Mouse (Mus musculus) Patski (cell line): ENCODE results near the gene Zdhhc19. TPM values are rescaled to one million over a fixed set of nuclear protein-coding genes. Genes with fewer than 3 reads are reported as not detected.

ENCODE experiments used
- ATAC-seq: fragments of 100-300 bp; one replicate; pipeline ENCODE4 v1.8.0; 2021
- CTCF ChIA-PET: fragments of 350-600 bp; sonication (Branson Sonifier 250); formaldehyde crosslinking; loops from one replicate; lab custom pipeline; 2022; ENCODE audit warnings: inconsistent platforms; lab: Charles Lee
- POLR2A ChIA-PET: fragments of 350-600 bp; sonication (Branson Sonifier 250); formaldehyde crosslinking; loops from one replicate; lab custom pipeline; 2022; ENCODE audit warnings: antibody characterized with exemption, inconsistent platforms; lab: Charles Lee
- DNase-seq: peaks from one replicate; pipeline ENCODE4 v3.0.0-alpha.2; 2011; ENCODE audit warnings: low read depth, low spot score
- H3K27me3 ChIP-seq: fragments of 371-371 bp; one replicate; pipeline ENCODE4 v1.5.1; 2021
- CTCF ChIP-seq: fragments of 100-300 bp; IDR thresholded peaks from one replicate; pipeline ENCODE4 v1.5.1; 2021
- in situ Hi-C: fragments of 300-500 bp; cut with MboI; formaldehyde crosslinking; loops from 3 replicates; pipeline ENCODE4 v1.11.1; 2018; ENCODE audit warnings: low pct_unique_long_range_greater_than_20kb, mixed read lengths
- polyA plus RNA-seq: library from polyadenylated mRNA; unstranded; gene quantifications from one replicate; pipeline ENCODE4 v1.2.3, GENCODE M21; 2021

Gene Zdhhc19
- polyA plus RNA-seq, 1 experiment from 2014 or later = not detected

- no peak for TF ChIP-seq CTCF
- in situ Hi-C loops = loop anchor here (5.0 kb wide), 1 partner anchor 174 kb away; no protein-coding TSS in a partner anchor
Observed at GRCm38 (mm10) chr16:32512921-32513320, 16.9 kb downstream of the Zdhhc19 start.

DNA sequence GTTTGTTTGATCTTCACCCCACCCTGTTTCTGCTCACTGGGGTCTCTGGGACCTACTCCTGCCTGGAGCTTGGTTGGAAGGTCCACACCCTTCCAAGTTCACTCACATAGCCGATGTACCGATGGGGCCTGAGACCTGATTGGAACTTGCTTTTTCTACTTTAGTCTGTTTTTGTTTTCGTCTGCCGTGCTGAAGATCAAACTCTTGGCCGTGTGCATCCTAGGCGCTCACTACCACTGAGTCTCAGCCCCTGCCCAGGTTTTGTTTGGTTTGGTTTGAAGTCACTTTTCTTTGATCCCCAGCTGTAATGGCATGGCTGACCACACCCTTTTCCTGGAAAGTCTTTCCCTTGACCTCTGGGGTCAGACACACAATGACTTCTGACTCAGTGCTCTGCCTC, 17.3 kb downstream of the Zdhhc19 start:
- TF ChIP-seq CTCF = no peak
- ATAC-seq = no peak
- ChIA-PET POLR2A (no interaction called here), CTCF (interaction anchor here (1.0 kb wide), 1 partner anchor 13 kb away, joined by 3 read pairs; no protein-coding TSS in a partner anchor)
- DNase-seq = no peak
- in situ Hi-C loops = loop anchor here (5.0 kb wide), 1 partner anchor 174 kb away; no protein-coding TSS in a partner anchor
- H3K27me3 ChIP-seq = no peaks in the 10 kb centered on the region

More at GRCm38 (mm10) chr16:32512921-32513320, 16.9 kb downstream of the Zdhhc19 start:
- ATAC-seq = no peak
- ChIA-PET CTCF (interaction anchor here (1.0 kb wide), 1 partner anchor 13 kb away, joined by 3 read pairs; no protein-coding TSS in a partner anchor), POLR2A (no interaction called here)
- no peaks in the 10 kb centered on the region for H3K27me3 ChIP-seq
- no peak for DNase-seq

GRCm38 (mm10) chr16:32513948-32514347, 17.9 kb downstream of the Zdhhc19 start:
- DNase-seq = no peak
- CTCF ChIA-PET = no interaction called here
- no peaks in the 10 kb centered on the region for H3K27me3 ChIP-seq
- TF ChIP-seq CTCF = no peak
- POLR2A ChIA-PET = no interaction called here
- in situ Hi-C loops = loop anchor here (5.0 kb wide), 1 partner anchor 173 kb away; no protein-coding TSS in a partner anchor
- ATAC-seq = no peak

DNA sequence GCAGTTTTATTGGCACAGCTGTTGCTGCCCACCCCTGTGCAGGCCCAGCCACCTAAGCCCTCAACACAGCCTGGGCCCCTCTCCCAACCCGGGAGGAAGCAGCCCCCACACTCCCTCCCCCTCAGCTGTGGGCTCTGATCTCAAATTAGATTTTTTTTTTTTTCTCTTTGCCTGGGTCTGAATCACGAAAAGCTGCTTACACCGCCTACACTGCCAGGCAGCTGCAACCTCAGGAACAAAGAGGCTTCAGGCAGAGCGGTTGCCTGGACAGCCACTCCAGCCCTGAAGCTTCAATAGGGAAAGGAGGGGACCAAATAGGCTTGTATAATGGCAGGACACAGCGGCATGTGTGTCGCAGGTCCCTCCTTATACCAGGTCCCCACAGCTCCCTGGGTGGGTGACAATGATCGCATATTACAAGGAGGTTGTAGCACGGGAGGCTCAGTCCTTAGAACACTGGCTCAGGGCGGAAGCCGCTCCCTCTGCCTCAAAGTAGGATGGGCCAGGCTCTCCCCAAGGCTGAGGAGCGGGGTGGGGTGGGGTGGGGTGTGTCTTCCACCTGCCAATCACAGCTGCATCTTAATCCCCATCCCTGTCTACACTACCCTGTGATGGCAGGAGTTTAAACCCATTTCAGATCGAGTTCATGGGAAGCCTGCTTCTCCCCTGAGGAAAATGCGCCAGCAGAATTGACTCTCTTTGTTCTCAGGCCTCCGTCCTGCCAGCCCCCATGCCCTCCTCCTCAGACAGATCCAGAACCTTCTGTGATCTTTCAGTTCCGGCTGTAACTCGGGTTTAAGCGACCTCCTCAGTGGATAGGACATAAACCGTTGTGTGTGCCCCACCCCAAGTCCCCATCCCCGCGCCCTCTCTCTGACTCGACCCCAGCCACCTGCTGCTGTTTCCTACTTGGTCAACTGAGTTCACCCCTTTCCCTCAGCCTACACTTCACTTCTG, 20.2 kb downstream of the Zdhhc19 start:
- ChIA-PET POLR2A (no interaction called here), CTCF (interaction anchor here (1.0 to 1.3 kb wide), 2 partner anchors 8 to 167 kb away, joined by 3 read pairs; no protein-coding TSS in a partner anchor)
- no peaks in the 10 kb centered on the region for H3K27me3 ChIP-seq
- no peak for ATAC-seq
- no peak for TF ChIP-seq CTCF
- in situ Hi-C loops = no loop called here
- DNase-seq = no peak

GRCm38 (mm10) chr16:32517785-32518481, 21.9 kb downstream of the Zdhhc19 start:
- in situ Hi-C loops = no loop called here
- no peaks in the 10 kb centered on the region for H3K27me3 ChIP-seq
- ChIA-PET POLR2A (no interaction called here), CTCF (no interaction called here)
- DNase-seq = no peak
- TF ChIP-seq CTCF = no peak
- ATAC-seq = no peak

DNA sequence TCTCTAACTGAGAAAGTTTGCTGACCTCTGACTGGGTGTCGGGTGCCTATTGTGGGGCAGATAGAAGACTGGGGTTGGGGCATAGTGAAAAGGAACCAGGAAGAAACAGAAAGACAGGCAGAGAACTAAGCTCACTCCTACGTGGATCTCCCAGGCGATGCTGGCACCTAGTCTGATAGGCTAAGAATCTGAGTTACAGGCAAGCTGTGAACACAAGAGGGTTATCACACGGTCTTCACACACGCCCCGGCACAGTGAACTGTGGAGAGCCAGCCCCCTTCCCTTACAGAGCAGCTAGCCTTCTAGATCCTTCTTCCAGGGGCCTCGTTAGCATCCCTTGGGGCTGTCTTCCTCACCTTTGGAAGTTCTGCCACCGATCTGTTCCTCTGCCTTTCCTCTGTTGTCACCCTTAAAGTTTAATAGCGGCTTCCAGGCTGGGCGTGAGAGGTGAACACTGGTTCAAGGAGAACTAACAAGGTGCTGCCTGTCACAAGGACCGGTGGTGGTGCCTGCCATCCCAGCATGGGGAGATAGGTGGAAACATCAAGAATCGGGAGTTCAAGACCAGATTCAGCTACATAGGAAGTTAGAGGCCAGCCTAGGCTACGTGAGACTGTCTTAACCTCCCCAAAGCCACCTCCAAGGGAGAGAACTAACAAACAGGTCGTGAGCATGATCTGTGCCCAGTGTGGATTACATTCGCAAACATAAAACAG, 23.7 kb downstream of the Zdhhc19 start:
- CTCF ChIA-PET = interaction anchor here (1.2 kb wide), 1 partner anchor 12 kb away, joined by 3 read pairs; no protein-coding TSS in a partner anchor
- ATAC-seq = no peak
- no peaks in the 10 kb centered on the region for H3K27me3 ChIP-seq
- TF ChIP-seq CTCF = no peak
- in situ Hi-C loops = no loop called here
- DNase-seq = no peak
- POLR2A ChIA-PET = no interaction called here

DNA sequence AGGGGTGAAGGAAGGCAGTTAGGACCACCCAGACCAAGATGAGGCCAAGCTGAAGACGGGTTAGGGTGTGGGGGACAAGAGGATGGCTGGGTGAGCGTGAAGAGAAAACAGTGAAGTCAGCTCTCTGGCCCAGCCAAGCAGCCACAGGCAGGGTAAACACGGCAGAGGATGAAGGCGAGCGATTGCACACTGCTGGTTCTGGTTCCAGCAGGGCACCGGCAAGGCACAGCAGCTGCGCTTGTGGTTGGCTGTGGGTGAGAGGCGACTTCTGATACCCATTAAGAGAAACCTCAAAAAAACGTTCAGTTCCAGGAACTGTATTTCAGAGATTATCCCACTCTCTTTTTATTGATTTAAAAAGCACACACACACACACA, 24.3 kb downstream of the Zdhhc19 start:
- CTCF ChIA-PET = interaction anchor here (1.2 to 1.8 kb wide), 2 partner anchors 12 to 20 kb away, joined by 3 to 6 read pairs; no protein-coding TSS in a partner anchor
- no peak for DNase-seq
- ATAC-seq = no peak
- POLR2A ChIA-PET = no interaction called here
- in situ Hi-C loops = no loop called here
- no peaks in the 10 kb centered on the region for H3K27me3 ChIP-seq
- TF ChIP-seq CTCF = no peak

DNA sequence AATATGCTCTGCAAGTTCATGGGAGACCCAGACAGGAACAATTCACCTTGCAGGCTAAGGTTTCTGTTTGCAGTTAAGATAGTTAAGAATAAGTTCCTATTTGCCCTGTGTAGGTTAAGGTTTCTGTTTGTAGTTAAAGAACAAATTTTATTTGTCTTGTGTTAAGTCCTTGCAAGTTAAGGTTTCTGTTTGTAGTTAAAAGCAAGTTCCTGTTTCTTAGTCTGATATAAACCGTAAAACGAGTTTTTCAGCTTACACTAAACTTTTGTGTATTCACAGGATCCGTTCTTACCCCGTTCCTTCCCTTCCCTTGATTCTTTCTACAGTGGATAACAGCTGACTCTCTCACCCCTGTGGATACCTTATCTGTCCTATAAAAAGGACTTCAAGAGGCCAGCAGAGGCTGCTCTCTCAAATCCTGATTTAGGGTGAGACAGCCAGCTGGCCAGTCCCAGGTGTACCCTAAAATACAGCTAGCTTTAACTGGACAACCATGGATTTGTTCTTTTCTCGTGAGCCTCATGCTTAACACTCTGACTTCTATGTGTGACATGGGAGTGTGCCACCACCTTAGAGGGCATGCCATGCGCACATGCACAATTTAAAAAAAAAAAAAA, 26.6 kb downstream of the Zdhhc19 start:
- DNase-seq (no peak), ATAC-seq (no peak)
- CTCF ChIA-PET = interaction anchor here (1.6 kb wide), 1 partner anchor 10 kb away, joined by 4 read pairs; no protein-coding TSS in a partner anchor
- in situ Hi-C loops = no loop called here
- TF ChIP-seq CTCF = no peak
- POLR2A ChIA-PET = no interaction called here
- no peaks in the 10 kb centered on the region for H3K27me3 ChIP-seq

- DNase-seq (no peak), ATAC-seq (peak; percentile 54)
- in situ Hi-C loops = no loop called here
- CTCF ChIA-PET = interaction anchor here (0.9 to 1.6 kb wide), 2 partner anchors 9 to 13 kb away, joined by 3 to 4 read pairs; no protein-coding TSS in a partner anchor
- TF ChIP-seq CTCF = no peak
- no peaks in the 10 kb centered on the region for H3K27me3 ChIP-seq
- POLR2A ChIA-PET = interaction anchor here (0.7 kb wide), 1 partner anchor 12 kb away, joined by 3 read pairs; no protein-coding TSS in a partner anchor
Observed at GRCm38 (mm10) chr16:32523462-32524243, 27.6 kb downstream of the Zdhhc19 start.
